Mouse (Mus musculus): ENCODE measurements around the gene Ttll5.

Ttll5 gene

GRCm38 (mm10) chr12:85824438-85825264 lies at the start of gene Ttll5, which contains the start of gene Erg28:
Ttll5 (plus strand) TSS chr12:85824659.
Erg28 (minus strand) TSS chr12:85824550.
- peak; percentile 93 to 95 for DNase-seq (ENCODE audit: low spot score in 2 of 2)

- DNase-seq (ENCODE audit: low spot score in 2 of 2) = no peak
Observed at GRCm38 (mm10) chr12:85778962-85779361, 45.5 kb upstream of the Ttll5 start.

GRCm38 (mm10) chr12:85779707-85780106 lies 44.8 kb upstream of the Ttll5 start:
- no peak for DNase-seq (ENCODE audit: low spot score in 2 of 2)

GRCm38 (mm10) chr12:85781606-85782005 lies 42.9 kb upstream of the Ttll5 start:
- no peak for DNase-seq (ENCODE audit: low spot score in 2 of 2)

GRCm38 (mm10) chr12:85784916-85785815 lies 39.3 kb upstream of the Ttll5 start:
- DNase-seq (ENCODE audit: low spot score in 2 of 2) = no peak

GRCm38 (mm10) chr12:85792158-85792557 lies 32.3 kb upstream of the Ttll5 start:
- DNase-seq (ENCODE audit: low spot score in 2 of 2) = no peak

GRCm38 (mm10) chr12:85792821-85793346 lies 31.6 kb upstream of the Ttll5 start:
- DNase-seq (ENCODE audit: low spot score in 2 of 2) = no peak

- DNase-seq (ENCODE audit: low spot score in 2 of 2) = no peak
Observed at GRCm38 (mm10) chr12:85794094-85794493, 30.4 kb upstream of the Ttll5 start.

GRCm38 (mm10) chr12:85795551-85795950 lies 28.9 kb upstream of the Ttll5 start:
- no peak for DNase-seq (ENCODE audit: low spot score in 2 of 2)

- DNase-seq (ENCODE audit: low spot score in 2 of 2) = no peak
Observed at GRCm38 (mm10) chr12:85800031-85800430, 24.4 kb upstream of the Ttll5 start.

- no peak for DNase-seq (ENCODE audit: low spot score in 2 of 2)
Observed at GRCm38 (mm10) chr12:85809726-85810125, 14.7 kb upstream of the Ttll5 start.

- DNase-seq (ENCODE audit: low spot score in 2 of 2) = no peak
Observed at GRCm38 (mm10) chr12:85810959-85811358, 13.5 kb upstream of the Ttll5 start.

GRCm38 (mm10) chr12:85811676-85812075 lies 12.8 kb upstream of the Ttll5 start:
- DNase-seq (ENCODE audit: low spot score in 2 of 2) = no peak

- no peak for DNase-seq (ENCODE audit: low spot score in 2 of 2)
Observed at GRCm38 (mm10) chr12:85813599-85813998, 10.9 kb upstream of the Ttll5 start.

GRCm38 (mm10) chr12:85822051-85822450 lies 2.4 kb upstream of the Ttll5 start:
- DNase-seq (ENCODE audit: low spot score in 2 of 2) = no peak

GRCm38 (mm10) chr12:85825361-85825760 lies 902 bp downstream of the Ttll5 start:
- DNase-seq (ENCODE audit: low spot score in 2 of 2) = no peak

- no peak for DNase-seq (ENCODE audit: low spot score in 2 of 2)
Observed at GRCm38 (mm10) chr12:85825822-85826221, 1.4 kb downstream of the Ttll5 start.

- no peak for DNase-seq (ENCODE audit: low spot score in 2 of 2)
Observed at GRCm38 (mm10) chr12:85828856-85829255, 4.4 kb downstream of the Ttll5 start.

- no peak for DNase-seq (ENCODE audit: low spot score in 2 of 2)
Observed at GRCm38 (mm10) chr12:85829866-85830265, 5.4 kb downstream of the Ttll5 start.

- DNase-seq (ENCODE audit: low spot score in 2 of 2) = no peak
Observed at GRCm38 (mm10) chr12:85830691-85831090, 6.2 kb downstream of the Ttll5 start.

- no peak for DNase-seq (ENCODE audit: low spot score in 2 of 2)
Observed at GRCm38 (mm10) chr12:85834543-85834942, 10.1 kb downstream of the Ttll5 start.

- DNase-seq (ENCODE audit: low spot score in 2 of 2) = no peak
Observed at GRCm38 (mm10) chr12:85837765-85838164, 13.3 kb downstream of the Ttll5 start.

Measured in right cerebral cortex, postnatal 36 days (tissue).